Mouse (Mus musculus): ENCODE results near the gene Igfl3. TPM values are rescaled to one million over a fixed set of nuclear protein-coding genes. Genes with fewer than 3 reads are reported as not detected.

The Igfl3 gene
- not detected in 2 replicates for polyA plus RNA-seq (2015; fragmentation: Nextera tagmentation; extraction: Ambion mirVana)

GRCm38 (mm10) chr7:18176194-18176593 lies at the start of gene Igfl3:
Igfl3 (plus strand) TSS chr7:18176494.
- H3K36me3 ChIP-seq: no peaks in the 10 kb centered on the region

GRCm38 (mm10) chr7:18210938-18211337 lies 34.6 kb downstream of the Igfl3 start:
- H3K9me3 ChIP-seq: peaks cover 7% of the 10 kb centered on the region
- no peaks in the 10 kb centered on the region for H3K27me3 ChIP-seq
- no peaks in the 10 kb centered on the region for H3K4me1 ChIP-seq (replicated peaks)
- H3K9ac ChIP-seq: no peak overlapping the region
- no peak for ATAC-seq (ENCODE audit: low read depth)
- H3K27ac ChIP-seq (replicated peaks): no peak overlapping the region
- no peak overlapping the region for H3K4me2 ChIP-seq
- no peak overlapping the region for H3K4me3 ChIP-seq
- no peaks in the 10 kb centered on the region for H3K36me3 ChIP-seq
- 17% methylated on average over 9 of the region's 9 CpGs for WGBS

More at GRCm38 (mm10) chr7:18176194-18176593, at the start of gene Igfl3:
- no peak within 1 kb of the TSS for H3K4me3 ChIP-seq
- peaks cover 40% of the 10 kb centered on the region for H3K9me3 ChIP-seq
- no peak within 1 kb of the TSS for H3K27ac ChIP-seq (replicated peaks)
- H3K9ac ChIP-seq: no peak within 1 kb of the TSS
- H3K4me1 ChIP-seq (replicated peaks): no peaks in the 10 kb centered on the region
- ATAC-seq (ENCODE audit: low read depth): no peak
- no peak within 1 kb of the TSS for H3K4me2 ChIP-seq
- H3K27me3 ChIP-seq: no peaks in the 10 kb centered on the region

- ATAC-seq (ENCODE audit: low read depth): no peak
- no peak overlapping the region for H3K4me3 ChIP-seq
- peaks cover 7% of the 10 kb centered on the region for H3K9me3 ChIP-seq
- H3K4me1 ChIP-seq (replicated peaks): no peaks in the 10 kb centered on the region
- no peaks in the 10 kb centered on the region for H3K36me3 ChIP-seq
- no peak overlapping the region for H3K27ac ChIP-seq (replicated peaks)
- H3K27me3 ChIP-seq: no peaks in the 10 kb centered on the region
- H3K4me2 ChIP-seq: no peak overlapping the region
- WGBS: 61% methylated on average over 1 of the region's 1 CpGs
- no peak overlapping the region for H3K9ac ChIP-seq
Measured at GRCm38 (mm10) chr7:18214699-18215098, 38.4 kb downstream of the Igfl3 start.

Other genes starting within 250 kb of the Igfl3 start
- not detected in 2 replicates for gene Ceacam11, start 204.4 kb upstream of the Igfl3 start, polyA plus RNA-seq (2015; fragmentation: Nextera tagmentation; extraction: Ambion mirVana)
- not detected in 2 replicates for gene Ceacam13, start 166.6 kb upstream of the Igfl3 start, polyA plus RNA-seq (2015; fragmentation: Nextera tagmentation; extraction: Ambion mirVana)
- gene Ceacam12, start 110.6 kb upstream of the Igfl3 start, polyA plus RNA-seq (2015; fragmentation: Nextera tagmentation; extraction: Ambion mirVana): not detected in 2 replicates
- gene Mill1, start 68.9 kb downstream of the Igfl3 start, polyA plus RNA-seq (2015; fragmentation: Nextera tagmentation; extraction: Ambion mirVana): not detected in 2 replicates
- not detected in 2 replicates for gene Psg18, start 178.5 kb downstream of the Igfl3 start, polyA plus RNA-seq (2015; fragmentation: Nextera tagmentation; extraction: Ambion mirVana)

Data from neural tube, embryonic 13.5 days (tissue).